Mouse (Mus musculus) heart, postnatal 0 days (tissue): ENCODE data around the gene Gdpd3.

ENCODE experiments used
- CTCF ChIP-seq: IDR thresholded peaks from 2 replicates; pipeline ENCODE4 v1.5.1; 2016; ENCODE audit warnings: antibody characterized with exemption, control low read depth, low read depth
- EP300 ChIP-seq: IDR thresholded peaks from 2 replicates; pipeline ENCODE4 v1.6.1; 2016; ENCODE audit warnings: antibody characterized with exemption, low read depth

- TF ChIP-seq CTCF (peak; percentile 65), EP300 (no peak)
These were observed 7.0 kb upstream of the Gdpd3 start, which contains the start of gene Mapk3 for GRCm38 (mm10) chr7:126759050-126759671.
